Mouse (Mus musculus) limb, embryonic 11.5 days (tissue): ENCODE results near the gene Nfix. TPM values are rescaled to one million over a fixed set of nuclear protein-coding genes. Genes with fewer than 3 reads are reported as not detected.

Experiments used
- ATAC-seq: fragments of 200-750 bp; cut with Nextera tagmentation; 2 replicates; pipeline ENCODE4 v1.8.0; 2017; ENCODE audit warnings: low read depth; ENCODE audit not compliant: insufficient number of reproducible peaks, low FRiP score, low TSS enrichment
- DNase-seq: peaks from one replicate; pipeline ENCODE4 v3.0.0-alpha.2; 2015; ENCODE audit warnings: low spot score
- H3K27ac ChIP-seq: fragments of 300-500 bp; sonication (generic); replicated peaks from 2 replicates; pipeline ENCODE4 v1.5.1; 2014; ENCODE audit warnings: low read depth, mild to moderate bottlenecking, low read length
- H3K27me3 ChIP-seq: fragments of 300-500 bp; sonication (generic); 2 replicates; pipeline ENCODE4 v1.6.1; 2014; ENCODE audit warnings: mild to moderate bottlenecking, low read length, mixed read lengths; ENCODE audit not compliant: control insufficient read depth, insufficient read depth
- H3K36me3 ChIP-seq: fragments of 300-500 bp; sonication (generic); 2 replicates; pipeline ENCODE4 v1.6.1; 2014; ENCODE audit warnings: mild to moderate bottlenecking, low read length, moderate library complexity, mixed read lengths; ENCODE audit not compliant: control insufficient read depth, insufficient read depth
- H3K4me1 ChIP-seq: fragments of 300-500 bp; sonication (generic); 2 replicates; pipeline ENCODE4 v1.6.1; 2014; ENCODE audit warnings: low read length, mixed read lengths; ENCODE audit not compliant: control insufficient read depth, insufficient read depth
- H3K4me2 ChIP-seq: fragments of 300-500 bp; sonication (generic); 2 replicates; pipeline ENCODE4 v1.6.1; 2014; ENCODE audit warnings: low read depth, mild to moderate bottlenecking, moderate library complexity; ENCODE audit not compliant: severe bottlenecking
- H3K4me3 ChIP-seq: fragments of 300-500 bp; sonication (generic); 2 replicates; pipeline ENCODE4 v1.5.1; 2014; ENCODE audit warnings: low read depth, low read length
- H3K9ac ChIP-seq: fragments of 300-500 bp; sonication (generic); 2 replicates; pipeline ENCODE4 v1.6.1; 2014; ENCODE audit warnings: mild to moderate bottlenecking, low read length
- H3K9me3 ChIP-seq: fragments of 300-500 bp; sonication (generic); 2 replicates; pipeline ENCODE4 v1.6.1; 2016; ENCODE audit warnings: low read length; ENCODE audit not compliant: control insufficient read depth
- WGBS: fragments of 180-500 bp; shearing (Covaris S2); extraction: QIAGEN DNeasy Blood & Tissue Kit; methylation state at CpG from one replicate; pipeline ENCODE4 v1.1.7; 2014; 5-methylcytosine and 5-hydroxymethylcytosine counted together
- polyA plus RNA-seq: library from polyadenylated mRNA; unstranded; fragments of >200 nt; fragmentation: Nextera tagmentation; extraction: Ambion mirVana; gene quantifications from 2 replicates; pipeline ENCODE4 v1.2.1, GENCODE M21; 2014

Nfix gene
- polyA plus RNA-seq, 1 experiment from 2014 or later, result 4.6 TPM

- ATAC-seq (no peak), DNase-seq (no peak)
- Histone ChIP-seq H3K27ac (no peak overlapping the region), H3K4me2 (no peak overlapping the region), H3K4me1 (peaks cover 30% of the 10 kb centered on the region), H3K27me3 (peaks cover 83% of the 10 kb centered on the region), H3K9ac (no peak overlapping the region), H3K4me3 (no peak overlapping the region), H3K9me3 (no peaks in the 10 kb centered on the region), H3K36me3 (no peaks in the 10 kb centered on the region)
- 17% methylated on average over 5 of the region's 5 CpGs for WGBS
Observed at GRCm38 (mm10) chr8:84771000-84771687, 29.0 kb downstream of the Nfix start.

GRCm38 (mm10) chr8:84770100-84770953 lies 29.8 kb downstream of the Nfix start:
- H3K27me3 ChIP-seq, result peaks cover 75% of the 10 kb centered on the region
- peaks cover 25% of the 10 kb centered on the region; the same call in 1 of the 2 replicates for H3K4me1 ChIP-seq
- H3K36me3 ChIP-seq, result no peaks in the 10 kb centered on the region
- no peak overlapping the region for H3K9ac ChIP-seq
- no peaks in the 10 kb centered on the region for H3K9me3 ChIP-seq
- no peak overlapping the region for H3K4me2 ChIP-seq
- no peak for DNase-seq
- WGBS, result 27% methylated on average over 12 of the region's 12 CpGs
- H3K4me3 ChIP-seq, result no peak overlapping the region
- H3K27ac ChIP-seq, result no peak overlapping the region
- ATAC-seq, result no peak

GRCm38 (mm10) chr8:84769324-84769723 lies 30.8 kb downstream of the Nfix start:
- H3K4me3 ChIP-seq, result no peak overlapping the region
- no peaks in the 10 kb centered on the region for H3K36me3 ChIP-seq
- no peak overlapping the region for H3K9ac ChIP-seq
- ATAC-seq, result no peak
- H3K27me3 ChIP-seq, result peaks cover 75% of the 10 kb centered on the region
- H3K27ac ChIP-seq, result no peak overlapping the region
- DNase-seq, result no peak
- no peak overlapping the region for H3K4me2 ChIP-seq
- peaks cover 19% of the 10 kb centered on the region; the same call in 1 of the 2 replicates for H3K4me1 ChIP-seq
- no peaks in the 10 kb centered on the region for H3K9me3 ChIP-seq
- 92% methylated on average over 8 of the region's 8 CpGs for WGBS

GRCm38 (mm10) chr8:84768343-84769095 lies 31.6 kb downstream of the Nfix start:
- Histone ChIP-seq H3K36me3 (no peaks in the 10 kb centered on the region), H3K4me3 (no peak overlapping the region), H3K27me3 (peaks cover 77% of the 10 kb centered on the region), H3K27ac (no peak overlapping the region), H3K9ac (no peak overlapping the region), H3K4me2 (no peak overlapping the region), H3K9me3 (no peaks in the 10 kb centered on the region), H3K4me1 (peaks cover 16% of the 10 kb centered on the region; the same call in 1 of the 2 replicates)
- no peak for DNase-seq
- ATAC-seq, result no peak
- WGBS, result 85% methylated on average over 14 of the region's 14 CpGs

GRCm38 (mm10) chr8:84767221-84767620 lies 32.9 kb downstream of the Nfix start:
- Histone ChIP-seq H3K4me3 (no peak overlapping the region), H3K9me3 (no peaks in the 10 kb centered on the region), H3K4me1 (peaks cover 12% of the 10 kb centered on the region; the same call in 1 of the 2 replicates), H3K27me3 (peaks cover 67% of the 10 kb centered on the region), H3K9ac (no peak overlapping the region), H3K36me3 (no peaks in the 10 kb centered on the region), H3K27ac (no peak overlapping the region), H3K4me2 (no peak overlapping the region)
- WGBS, result 81% methylated on average over 10 of the region's 10 CpGs
- no peak for DNase-seq
- ATAC-seq, result no peak

GRCm38 (mm10) chr8:84766422-84766821 lies 33.7 kb downstream of the Nfix start:
- Histone ChIP-seq H3K9ac (no peak overlapping the region), H3K4me2 (no peak overlapping the region), H3K27ac (no peak overlapping the region; the same call in 1 of the 2 replicates), H3K36me3 (no peaks in the 10 kb centered on the region), H3K9me3 (no peaks in the 10 kb centered on the region), H3K4me3 (no peak overlapping the region), H3K27me3 (peaks cover 63% of the 10 kb centered on the region), H3K4me1 (peaks cover 4% of the 10 kb centered on the region; the same call in 1 of the 2 replicates)
- DNase-seq (no peak), ATAC-seq (no peak)
- WGBS, result 74% methylated on average over 9 of the region's 9 CpGs

GRCm38 (mm10) chr8:84765629-84766028 lies 34.5 kb downstream of the Nfix start:
- peaks cover 3% of the 10 kb centered on the region; the same call in 1 of the 2 replicates for H3K4me1 ChIP-seq
- H3K27me3 ChIP-seq, result peaks cover 60% of the 10 kb centered on the region
- no peak overlapping the region for H3K4me3 ChIP-seq
- no peak overlapping the region for H3K9ac ChIP-seq
- no peak overlapping the region for H3K4me2 ChIP-seq
- 26% methylated on average over 10 of the region's 10 CpGs for WGBS
- no peak overlapping the region; the same call in 1 of the 2 replicates for H3K27ac ChIP-seq
- H3K9me3 ChIP-seq, result no peaks in the 10 kb centered on the region
- DNase-seq, result no peak
- no peak for ATAC-seq
- H3K36me3 ChIP-seq, result no peaks in the 10 kb centered on the region

- no peak overlapping the region for H3K9ac ChIP-seq
Observed at GRCm38 (mm10) chr8:84764870-84765495, 35.2 kb downstream of the Nfix start.

More at GRCm38 (mm10) chr8:84764870-84765495, 35.2 kb downstream of the Nfix start:
- Histone ChIP-seq H3K9me3 (no peaks in the 10 kb centered on the region), H3K36me3 (no peaks in the 10 kb centered on the region), H3K27me3 (peaks cover 58% of the 10 kb centered on the region), H3K4me2 (no peak overlapping the region), H3K4me1 (peaks cover 5% of the 10 kb centered on the region; the same call in 1 of the 2 replicates), H3K27ac (no peak overlapping the region), H3K4me3 (no peak overlapping the region)
- ATAC-seq (no peak), DNase-seq (no peak)
- 77% methylated on average over 17 of the region's 17 CpGs for WGBS
